Mouse (Mus musculus) activated CD4-positive, CD25-positive, alpha-beta regulatory T cell, adult 4 months (primary cell): ENCODE results near the gene Il27. TPM values are rescaled to one million over a fixed set of nuclear protein-coding genes. Genes with fewer than 3 reads are reported as not detected.

ENCODE experiments used
- ATAC-seq: one replicate; pipeline ENCODE4 v1.8.0; 2017
- polyA plus RNA-seq, 2 experiments: library from polyadenylated mRNA; unstranded; fragments of 100-300 nt; shearing (Covaris generic); gene quantifications; one replicate each; pipeline ENCODE4 v1.2.1; 2017

The Il27 gene
- polyA plus RNA-seq = not detected

- ATAC-seq = no peak
Measured at GRCm38 (mm10) chr7:126594862-126595561, at the start of gene Il27. Il27 (minus strand) TSS chr7:126594941.

GRCm38 (mm10) chr7:126644345-126644744, 49.6 kb upstream of the Il27 start:
- no peak for ATAC-seq

GRCm38 (mm10) chr7:126643244-126643617, 48.5 kb upstream of the Il27 start:
- peak; percentile 46 for ATAC-seq

- ATAC-seq = no peak
Measured at GRCm38 (mm10) chr7:126642545-126643243, 48.0 kb upstream of the Il27 start.

- no peak for ATAC-seq
Measured at GRCm38 (mm10) chr7:126636733-126637520, 42.2 kb upstream of the Il27 start.

GRCm38 (mm10) chr7:126635375-126635774, 40.6 kb upstream of the Il27 start:
- ATAC-seq = no peak

- ATAC-seq = no peak
Measured at GRCm38 (mm10) chr7:126632478-126632877, 37.7 kb upstream of the Il27 start.

GRCm38 (mm10) chr7:126630824-126631518, 36.2 kb upstream of the Il27 start, which contains the start of gene Nupr1:
Nupr1 (minus strand) TSS chr7:126630861.
- no peak for ATAC-seq

GRCm38 (mm10) chr7:126629915-126630314, 35.2 kb upstream of the Il27 start:
- no peak for ATAC-seq

- ATAC-seq = no peak
Measured at GRCm38 (mm10) chr7:126628111-126628510, 33.4 kb upstream of the Il27 start.

GRCm38 (mm10) chr7:126625807-126626600, 31.3 kb upstream of the Il27 start:
- ATAC-seq = no peak

GRCm38 (mm10) chr7:126625369-126625768, 30.6 kb upstream of the Il27 start:
- ATAC-seq = no peak

GRCm38 (mm10) chr7:126624774-126625173, 30.0 kb upstream of the Il27 start:
- no peak for ATAC-seq

- ATAC-seq = no peak
Measured at GRCm38 (mm10) chr7:126623381-126623780, 28.6 kb upstream of the Il27 start.

- no peak for ATAC-seq
Measured at GRCm38 (mm10) chr7:126621452-126622359, 27.0 kb upstream of the Il27 start.

- peak; percentile 90 for ATAC-seq
Measured at GRCm38 (mm10) chr7:126619559-126620275, 25.0 kb upstream of the Il27 start.

- no peak for ATAC-seq
Measured at GRCm38 (mm10) chr7:126616707-126617106, 22.0 kb upstream of the Il27 start.

GRCm38 (mm10) chr7:126612736-126613135, 18.0 kb upstream of the Il27 start:
- no peak for ATAC-seq

- no peak for ATAC-seq
Measured at GRCm38 (mm10) chr7:126607796-126608195, 13.1 kb upstream of the Il27 start.

- ATAC-seq = no peak
Measured at GRCm38 (mm10) chr7:126607064-126607463, 12.3 kb upstream of the Il27 start.
